Mouse (Mus musculus) cerebellum, adult (tissue): Measurements from ENCODE around the gene Eno1.

Source experiments
- ATAC-seq: cut with Nextera tagmentation; 2 replicates; pipeline ENCODE4 v1.9.2; 2017; ENCODE audit warnings: mild to moderate bottlenecking, moderate library complexity, mixed read lengths; ENCODE audit not compliant: insufficient number of reproducible peaks, low FRiP score, low TSS enrichment

The Eno1 gene

DNA sequence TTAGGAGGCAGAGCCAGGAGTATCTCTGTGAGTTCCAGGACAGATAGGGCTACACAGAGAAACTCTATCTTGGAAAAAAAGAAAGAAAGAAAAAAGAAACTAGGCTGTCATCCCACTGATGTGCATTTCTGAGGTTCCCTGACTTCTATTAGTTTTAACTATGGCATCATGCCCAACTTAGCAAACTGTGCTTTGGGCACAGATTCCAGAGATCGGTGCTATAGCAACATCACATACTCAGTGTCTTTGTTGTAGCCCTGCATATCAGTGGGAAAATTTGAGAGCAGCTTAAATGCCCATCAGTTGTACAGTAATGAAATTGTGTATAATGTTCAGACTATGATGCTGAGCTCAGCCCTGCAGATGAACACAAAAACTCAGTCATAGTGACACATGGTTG is 10.8 kb upstream of the Eno1 start:
- ATAC-seq, result no peak

- peak; percentile 88 for ATAC-seq
Measured at GRCm38 (mm10) chr4:150226818-150227688, 9.5 kb upstream of the Eno1 start.

- no peak for ATAC-seq
Measured at GRCm38 (mm10) chr4:150228581-150229348, 7.8 kb upstream of the Eno1 start.

GRCm38 (mm10) chr4:150229747-150230390 is 6.7 kb upstream of the Eno1 start:
- no peak for ATAC-seq

DNA sequence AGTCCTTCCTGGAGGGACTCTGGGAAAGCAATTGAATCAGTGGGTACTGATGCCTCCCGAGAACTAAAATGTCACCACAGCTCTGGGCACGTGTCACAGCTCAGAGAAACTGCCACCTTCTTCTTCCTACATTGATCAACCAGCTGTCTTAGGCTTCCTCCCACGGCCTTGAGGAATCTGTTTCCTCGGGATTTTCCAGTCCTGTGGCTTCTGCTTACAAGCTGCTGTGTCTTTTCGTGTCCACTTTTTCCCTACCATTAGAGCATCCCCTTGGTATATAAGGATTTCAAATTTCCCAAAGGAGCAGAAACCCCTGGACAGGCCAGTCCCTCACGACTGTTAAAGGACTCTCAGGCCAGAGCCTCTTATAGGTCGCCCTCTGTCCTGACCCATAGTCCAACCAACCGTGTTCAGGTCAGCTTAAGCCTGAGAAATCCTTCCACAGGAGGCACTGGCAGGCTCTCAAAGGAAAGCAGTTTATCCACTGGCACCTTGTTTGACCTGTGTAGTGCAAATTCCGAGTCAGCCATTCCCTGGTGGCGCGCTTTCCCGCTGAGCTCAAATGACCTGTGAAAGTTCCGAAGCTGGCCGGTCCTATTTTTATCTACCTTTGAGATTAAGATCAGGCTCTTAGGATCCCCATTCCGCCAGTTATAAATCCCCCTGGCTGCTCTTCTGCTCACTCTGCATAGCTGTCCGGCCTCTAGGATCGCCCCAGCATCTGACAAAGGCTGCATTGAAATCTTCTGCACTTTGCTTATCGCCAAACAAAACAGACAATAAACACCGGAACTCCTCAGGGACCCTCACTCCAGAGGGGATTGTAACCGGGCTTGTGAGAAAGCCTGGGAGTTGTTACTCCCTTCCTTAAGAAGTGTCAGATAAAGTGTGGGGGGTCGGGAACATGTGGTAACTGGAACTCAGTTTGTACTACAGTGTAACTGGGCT is 5.8 kb upstream of the Eno1 start:
- ATAC-seq, result no peak

GRCm38 (mm10) chr4:150231871-150232270 is 4.7 kb upstream of the Eno1 start:
- no peak for ATAC-seq

- no peak for ATAC-seq
Measured at GRCm38 (mm10) chr4:150234599-150235327, 1.8 kb upstream of the Eno1 start.

DNA sequence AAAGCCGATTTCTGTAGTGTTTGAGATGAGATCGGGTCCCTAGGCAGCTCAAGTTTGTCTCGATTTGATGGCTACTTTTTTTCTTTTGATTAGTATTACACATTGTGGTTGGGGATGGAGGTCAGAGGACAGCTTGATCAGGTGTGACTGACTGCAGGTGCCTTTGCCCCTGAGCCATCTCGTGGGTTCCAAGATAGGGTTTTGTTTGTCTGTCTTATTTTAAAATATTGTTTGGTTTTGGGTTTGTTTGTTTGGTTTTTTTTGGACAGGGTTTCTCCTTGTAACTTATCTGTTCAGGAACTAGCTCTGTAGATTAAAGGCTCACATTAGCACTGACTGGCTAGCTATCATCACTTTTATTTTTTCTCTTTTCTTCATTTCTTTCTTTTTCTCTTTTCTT is 936 bp upstream of the Eno1 start:
- ATAC-seq, result no peak

DNA sequence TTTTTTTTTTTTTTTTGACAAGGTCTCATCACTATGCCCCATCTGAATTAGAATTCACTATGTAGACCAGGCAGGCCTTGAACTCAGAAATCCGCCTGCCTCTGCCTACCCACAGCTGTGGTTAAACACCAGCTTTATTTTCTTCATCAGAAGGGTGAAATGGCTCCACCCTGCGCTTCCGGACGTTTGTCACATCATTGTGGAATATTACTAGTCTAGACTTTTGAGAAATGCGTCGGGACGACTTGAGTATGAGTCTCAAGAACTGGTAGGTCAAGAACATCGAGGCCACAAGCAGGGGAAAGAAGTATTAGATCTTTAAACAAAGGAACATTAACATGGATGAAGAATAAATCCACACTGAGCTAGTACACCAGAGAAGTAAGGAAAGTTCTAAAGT is 490 bp upstream of the Eno1 start:
- ATAC-seq, result no peak

DNA sequence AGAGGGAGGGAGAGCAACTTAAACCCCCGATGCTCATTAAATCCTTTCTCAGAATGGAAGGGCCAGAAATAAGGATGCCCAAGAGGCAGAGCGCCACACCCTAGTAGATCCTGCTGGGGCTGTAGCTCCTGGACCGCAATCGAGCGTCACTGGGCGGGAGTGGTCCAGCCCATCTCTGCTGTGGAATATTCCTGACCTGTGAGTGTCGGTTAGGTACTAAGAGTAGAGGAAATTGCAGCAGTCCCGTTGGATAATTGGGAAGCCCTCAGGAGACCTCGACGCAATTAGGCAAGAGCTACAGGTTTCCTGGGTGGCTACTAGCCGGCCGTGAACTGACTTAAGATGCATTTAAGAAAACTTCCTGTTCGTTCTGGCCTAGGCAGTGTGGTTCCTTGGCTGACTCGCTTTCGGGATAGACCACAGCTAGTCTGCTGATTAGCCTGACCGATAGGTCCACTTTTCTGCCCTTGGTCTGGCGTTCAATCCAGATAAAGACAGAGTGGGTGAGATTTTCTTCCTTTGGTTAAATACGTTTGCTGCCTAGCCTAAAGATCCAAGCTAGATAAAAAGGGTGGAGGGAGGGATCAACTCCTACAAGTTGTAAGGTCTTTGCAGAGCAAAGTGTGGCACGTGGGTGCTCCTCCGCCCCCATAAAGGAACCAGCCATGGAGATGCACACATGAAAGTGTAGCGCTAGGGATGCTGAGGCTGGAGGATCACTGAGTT is 1.3 kb downstream of the Eno1 start:
- no peak for ATAC-seq

- no peak for ATAC-seq
Measured at GRCm38 (mm10) chr4:150238433-150239086, 2.0 kb downstream of the Eno1 start.

- ATAC-seq, result no peak
Measured at GRCm38 (mm10) chr4:150239087-150239480, 2.6 kb downstream of the Eno1 start.

DNA sequence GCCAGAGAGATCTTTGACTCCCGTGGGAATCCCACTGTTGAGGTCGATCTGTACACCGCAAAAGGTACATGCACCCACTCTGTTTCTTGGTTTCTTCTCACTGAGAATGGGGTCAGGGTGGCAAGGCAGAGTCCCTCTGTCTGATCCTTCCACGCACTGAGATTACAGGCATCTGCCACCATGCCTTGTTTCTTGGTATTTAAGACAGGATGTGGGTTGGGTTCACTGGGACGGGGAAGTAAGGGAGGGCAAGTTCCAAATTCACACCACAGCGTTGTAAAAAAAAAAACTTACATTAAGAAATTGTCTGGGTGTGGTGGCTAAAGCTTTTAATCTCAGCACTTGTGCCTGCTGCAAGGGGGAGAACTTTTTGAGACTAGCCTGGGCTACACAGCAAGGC is 3.0 kb downstream of the Eno1 start:
- ATAC-seq, result no peak

DNA sequence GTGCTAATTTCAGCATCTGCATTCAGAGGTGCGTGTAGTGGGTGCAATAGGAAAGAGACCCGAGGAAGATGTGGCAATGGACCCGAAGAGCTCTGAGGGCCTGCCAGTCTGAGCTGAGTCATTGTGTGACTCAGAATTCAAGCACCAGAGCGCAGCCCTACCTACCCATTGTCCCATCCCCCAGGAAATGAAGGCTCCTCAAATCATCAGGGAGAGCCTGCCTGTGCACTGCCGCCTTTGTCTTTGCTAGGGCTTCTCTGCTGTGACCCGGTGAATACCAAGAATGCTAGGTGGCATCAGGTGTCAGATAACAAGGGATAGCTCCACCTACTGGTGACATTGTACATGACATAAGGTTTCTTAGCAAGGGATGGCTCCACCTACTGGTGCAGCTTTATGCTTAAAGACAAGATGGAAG is 3.4 kb downstream of the Eno1 start:
- ATAC-seq, result 0 out of 2 replicates have a peak, but pooled peaks have one; percentile 26

DNA sequence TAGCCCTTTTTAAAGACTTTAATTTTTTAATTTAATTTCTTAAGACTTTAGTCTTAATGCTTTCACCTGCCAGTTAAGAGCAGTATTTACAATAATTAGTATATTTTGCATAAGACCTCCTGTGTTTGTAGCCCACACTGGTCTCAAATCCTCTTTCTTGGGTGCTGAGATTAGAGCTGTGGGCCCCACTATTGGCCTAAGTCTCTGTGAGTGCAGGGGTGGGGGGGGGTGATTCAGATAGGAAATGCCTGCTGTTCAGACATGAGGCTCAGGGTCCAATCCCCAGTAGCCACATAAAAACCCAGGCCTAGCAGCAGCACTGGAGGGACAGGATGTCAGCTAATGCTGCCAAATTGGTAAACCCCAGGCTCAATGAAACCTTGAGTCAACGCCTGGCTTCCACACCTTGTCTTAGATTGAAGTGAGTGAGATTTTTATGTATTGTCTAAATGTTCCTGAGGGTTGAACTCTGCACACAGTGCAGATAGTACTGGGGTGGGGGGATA is 3.9 kb downstream of the Eno1 start:
- no peak for ATAC-seq

DNA sequence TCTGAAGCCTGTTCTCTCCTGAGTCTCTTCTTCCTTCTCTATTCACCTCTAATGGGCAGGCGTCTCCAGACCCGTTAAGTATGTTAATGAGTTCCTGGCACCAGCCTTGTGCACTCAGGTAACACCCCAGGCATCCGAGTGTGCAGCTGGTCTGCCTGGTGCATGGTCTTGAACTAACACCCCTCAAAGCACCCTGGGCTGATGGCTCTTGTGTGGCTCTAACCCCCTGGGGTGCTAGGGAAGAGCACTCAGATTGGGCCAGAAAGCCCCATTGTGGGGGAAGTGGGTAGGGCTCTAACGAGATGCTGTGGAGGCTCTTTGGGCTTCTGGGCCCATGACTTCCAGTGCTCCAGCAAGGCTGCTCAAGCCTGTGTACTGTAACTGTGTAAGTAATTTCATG is 5.2 kb downstream of the Eno1 start:
- no peak for ATAC-seq

DNA sequence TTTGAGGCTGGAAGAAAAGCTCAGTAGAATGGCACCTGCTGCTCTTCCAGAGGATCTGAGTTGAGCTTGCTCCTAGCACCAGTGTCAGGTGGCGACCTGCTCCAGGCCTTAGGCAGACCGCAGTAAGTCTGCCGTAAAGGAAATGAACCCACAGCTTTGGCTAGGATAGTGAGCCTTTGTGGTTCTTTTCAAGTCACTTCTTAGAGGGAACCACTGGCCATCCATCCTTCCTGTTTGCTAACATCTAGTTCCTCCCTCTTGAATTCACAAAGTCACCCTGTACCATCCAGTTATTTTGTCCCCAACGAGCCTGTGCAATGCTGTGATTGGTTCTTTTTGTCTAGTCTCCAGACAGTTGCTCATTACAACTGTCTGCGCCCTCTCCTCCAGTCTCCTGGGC is 6.2 kb downstream of the Eno1 start:
- no peak for ATAC-seq

GRCm38 (mm10) chr4:150245876-150246275 is 9.4 kb downstream of the Eno1 start:
- no peak for ATAC-seq
